Mouse (Mus musculus) liver, embryonic 16.5 days (tissue): Measurements from ENCODE around the gene Prkcb. TPM values are rescaled to one million over a fixed set of nuclear protein-coding genes. Genes with fewer than 3 reads are reported as not detected.

Experiments used
- ATAC-seq: fragments of 200-750 bp; cut with Nextera tagmentation; 2 replicates; pipeline ENCODE4 v1.8.0; 2017; ENCODE audit warnings: low read depth, mild to moderate bottlenecking, moderate number of reproducible peaks, moderate library complexity
- H3K27ac ChIP-seq: fragments of 300-500 bp; sonication (generic); 2 replicates; pipeline ENCODE4 v1.5.1; 2014; ENCODE audit warnings: mild to moderate bottlenecking, low read length
- H3K27me3 ChIP-seq: fragments of 300-500 bp; sonication (generic); 2 replicates; pipeline ENCODE4 v1.6.1; 2014; ENCODE audit warnings: low read depth, low read length, mixed read lengths; ENCODE audit not compliant: control insufficient read depth, insufficient read depth
- H3K36me3 ChIP-seq: fragments of 300-500 bp; sonication (generic); 2 replicates; pipeline ENCODE4 v1.6.1; 2014; ENCODE audit warnings: mild to moderate bottlenecking; ENCODE audit not compliant: control insufficient read depth, insufficient read depth
- H3K4me1 ChIP-seq: fragments of 300-500 bp; sonication (generic); 2 replicates; pipeline ENCODE4 v1.6.1; 2014; ENCODE audit warnings: low read depth, low read length, mixed read lengths; ENCODE audit not compliant: control insufficient read depth
- H3K4me2 ChIP-seq: fragments of 300-500 bp; sonication (generic); 2 replicates; pipeline ENCODE4 v1.6.1; 2014; ENCODE audit warnings: low read depth, low read length, mixed read lengths
- H3K4me3 ChIP-seq: fragments of 300-500 bp; sonication (generic); 2 replicates; pipeline ENCODE4 v1.5.1; 2014; ENCODE audit warnings: low read depth, mild to moderate bottlenecking, low read length
- H3K9ac ChIP-seq: fragments of 300-500 bp; sonication (generic); 2 replicates; pipeline ENCODE4 v1.6.1; 2014; ENCODE audit warnings: low read depth, low read length
- H3K9me3 ChIP-seq: fragments of 300-500 bp; sonication (generic); replicated peaks from 2 replicates; pipeline ENCODE4 v1.6.1; 2016; ENCODE audit warnings: low read length; ENCODE audit not compliant: control insufficient read depth
- WGBS: fragments of 180-500 bp; shearing (Covaris S2); extraction: QIAGEN DNeasy Blood & Tissue Kit; methylation state at CpG from one replicate; pipeline ENCODE4 v1.1.7; 2014; ENCODE audit not compliant: insufficient replicate concordance; 5-methylcytosine and 5-hydroxymethylcytosine counted together
- polyA plus RNA-seq: library from polyadenylated mRNA; unstranded; fragments of >200 nt; fragmentation: Nextera tagmentation; extraction: Ambion mirVana; gene quantifications from 2 replicates; pipeline ENCODE4 v1.2.1, GENCODE M21; 2015

Prkcb gene
- polyA plus RNA-seq, 1 experiment from 2014 or later: 4.7 TPM

DNA sequence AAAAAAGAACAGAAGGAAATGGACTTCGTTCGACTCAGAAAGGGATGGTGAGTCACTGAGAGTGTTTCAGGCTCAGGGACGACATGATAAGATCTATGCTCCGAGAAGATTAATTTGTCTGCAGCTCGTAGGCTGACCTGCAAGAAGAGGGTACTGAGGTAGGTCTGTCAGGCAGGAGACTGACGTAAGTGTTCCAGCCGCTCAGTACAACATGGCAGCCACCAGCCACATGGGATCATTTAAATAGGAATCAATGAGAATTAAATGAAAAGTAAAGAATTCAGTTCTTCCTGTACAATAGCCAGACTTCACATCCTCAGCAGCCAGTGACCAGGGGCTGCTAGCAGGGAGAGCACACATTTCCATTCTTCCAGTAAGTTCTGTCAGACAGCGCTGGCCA is 209.0 kb downstream of the Prkcb start:
- WGBS: 45% methylated on average over 8 of the region's 8 CpGs
- Histone ChIP-seq H3K4me2 (no peak overlapping the region), H3K36me3 (no peaks in the 10 kb centered on the region), H3K4me3 (no peak overlapping the region), H3K4me1 (no peaks in the 10 kb centered on the region), H3K27me3 (no peaks in the 10 kb centered on the region), H3K9me3 (no peaks in the 10 kb centered on the region), H3K9ac (no peak overlapping the region), H3K27ac (no peak overlapping the region)
- ATAC-seq: no peak

- no peak overlapping the region for H3K9ac ChIP-seq
These were observed 209.9 kb downstream of the Prkcb start for GRCm38 (mm10) chr7:122498461-122498860.

DNA sequence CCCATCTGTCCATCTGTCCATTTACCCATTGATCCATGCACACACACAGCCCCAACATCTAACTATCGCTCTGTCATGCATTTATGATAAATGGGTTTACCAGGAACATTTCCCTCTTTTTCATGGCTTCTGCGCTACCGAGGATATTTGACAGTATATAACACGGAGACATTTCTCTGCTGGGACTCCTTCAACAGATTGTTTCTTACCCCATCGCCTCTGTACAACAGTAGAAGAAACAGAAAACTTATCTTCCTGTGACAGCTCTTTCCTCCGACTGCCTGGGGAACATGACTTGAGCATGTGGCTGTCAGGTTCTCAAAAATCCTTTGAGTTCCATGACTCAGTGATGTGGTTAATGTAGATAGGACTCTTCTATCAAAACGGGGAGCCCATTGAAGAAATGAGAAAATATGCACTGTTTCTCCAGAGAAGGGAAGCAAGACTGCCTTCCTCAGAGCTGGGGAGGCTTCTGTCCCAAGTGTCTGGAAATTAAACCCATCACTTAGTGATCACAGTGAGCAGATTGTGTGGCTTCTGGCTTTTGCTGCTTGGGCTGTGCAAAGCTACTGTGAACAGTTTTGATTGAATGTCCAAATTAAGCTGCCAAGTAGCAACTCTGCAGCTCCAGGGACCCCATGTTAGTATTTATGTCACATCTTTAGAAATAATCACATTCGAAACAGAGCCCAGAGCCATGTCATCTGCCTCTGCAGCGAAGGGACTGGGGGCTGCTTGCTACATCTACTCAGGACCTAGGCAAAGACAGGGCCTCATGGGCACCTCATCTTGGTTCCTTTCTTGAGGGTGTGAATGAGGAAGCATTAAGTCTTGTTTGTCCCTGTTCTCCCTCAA is 211.4 kb downstream of the Prkcb start:
- Histone ChIP-seq H3K4me3 (no peak overlapping the region), H3K36me3 (no peaks in the 10 kb centered on the region), H3K27ac (no peak overlapping the region), H3K4me1 (no peaks in the 10 kb centered on the region), H3K27me3 (no peaks in the 10 kb centered on the region), H3K4me2 (no peak overlapping the region), H3K9ac (no peak overlapping the region), H3K9me3 (no peaks in the 10 kb centered on the region)
- ATAC-seq: no peak
- 45% methylated on average over 9 of the region's 9 CpGs for WGBS

More at GRCm38 (mm10) chr7:122498461-122498860, 209.9 kb downstream of the Prkcb start:
- Histone ChIP-seq H3K27me3 (no peaks in the 10 kb centered on the region), H3K4me1 (no peaks in the 10 kb centered on the region), H3K27ac (no peak overlapping the region), H3K4me3 (no peak overlapping the region), H3K4me2 (no peak overlapping the region), H3K36me3 (no peaks in the 10 kb centered on the region), H3K9me3 (no peaks in the 10 kb centered on the region)
- 35% methylated on average over 5 of the region's 5 CpGs for WGBS
- no peak for ATAC-seq

DNA sequence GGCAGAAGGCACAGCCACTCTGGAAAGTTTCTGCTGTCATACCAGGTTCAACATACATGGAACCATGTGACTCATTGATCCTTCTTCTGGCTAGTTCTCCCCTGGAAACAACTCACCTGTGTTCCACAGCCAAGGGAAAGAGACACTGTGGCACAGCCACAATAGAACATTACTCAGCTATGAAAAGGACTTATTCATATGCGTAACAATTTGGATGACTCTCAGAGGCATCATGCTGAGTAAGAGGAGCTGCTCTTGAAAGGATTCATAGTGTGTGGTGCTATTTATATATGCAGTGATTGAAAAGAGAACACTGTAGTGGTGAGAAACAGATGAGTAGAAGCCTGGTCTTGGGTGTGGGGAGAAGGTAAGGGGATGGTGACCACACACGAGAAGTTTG is 217.9 kb downstream of the Prkcb start:
- Histone ChIP-seq H3K9me3 (no peaks in the 10 kb centered on the region), H3K4me2 (no peak overlapping the region)

DNA sequence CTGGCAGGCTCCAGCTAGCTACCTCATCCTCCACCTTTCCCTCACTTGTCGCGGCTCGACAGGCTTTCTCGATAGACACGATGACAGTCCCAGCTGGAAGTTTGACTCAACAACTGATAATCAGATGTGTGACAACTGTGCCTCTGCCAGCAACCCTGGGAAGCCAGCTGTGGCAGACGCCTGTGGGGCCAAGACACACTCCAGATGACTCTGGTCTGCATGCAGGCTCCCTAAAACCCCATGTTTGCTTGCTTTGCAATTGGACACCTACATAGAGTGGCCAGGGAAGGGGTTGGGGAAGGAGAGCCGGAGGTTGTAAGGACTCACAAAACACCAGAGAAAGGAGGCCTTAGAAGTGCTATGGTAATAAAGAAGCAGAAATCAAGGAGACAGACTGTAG is 221.4 kb downstream of the Prkcb start:
- Histone ChIP-seq H3K4me1 (no peaks in the 10 kb centered on the region), H3K9me3 (no peaks in the 10 kb centered on the region), H3K27me3 (no peaks in the 10 kb centered on the region), H3K36me3 (no peaks in the 10 kb centered on the region), H3K4me3 (no peak overlapping the region), H3K9ac (no peak overlapping the region), H3K27ac (no peak overlapping the region), H3K4me2 (no peak overlapping the region)
- WGBS: 48% methylated on average over 7 of the region's 7 CpGs
- no peak for ATAC-seq

More for the DNA sequence above, 217.9 kb downstream of the Prkcb start:
- Histone ChIP-seq H3K4me1 (no peaks in the 10 kb centered on the region), H3K27ac (no peak overlapping the region), H3K27me3 (no peaks in the 10 kb centered on the region), H3K9ac (no peak overlapping the region), H3K36me3 (no peaks in the 10 kb centered on the region), H3K4me3 (no peak overlapping the region)
- no peak for ATAC-seq
- 76% methylated on average over 2 of the region's 2 CpGs for WGBS

DNA sequence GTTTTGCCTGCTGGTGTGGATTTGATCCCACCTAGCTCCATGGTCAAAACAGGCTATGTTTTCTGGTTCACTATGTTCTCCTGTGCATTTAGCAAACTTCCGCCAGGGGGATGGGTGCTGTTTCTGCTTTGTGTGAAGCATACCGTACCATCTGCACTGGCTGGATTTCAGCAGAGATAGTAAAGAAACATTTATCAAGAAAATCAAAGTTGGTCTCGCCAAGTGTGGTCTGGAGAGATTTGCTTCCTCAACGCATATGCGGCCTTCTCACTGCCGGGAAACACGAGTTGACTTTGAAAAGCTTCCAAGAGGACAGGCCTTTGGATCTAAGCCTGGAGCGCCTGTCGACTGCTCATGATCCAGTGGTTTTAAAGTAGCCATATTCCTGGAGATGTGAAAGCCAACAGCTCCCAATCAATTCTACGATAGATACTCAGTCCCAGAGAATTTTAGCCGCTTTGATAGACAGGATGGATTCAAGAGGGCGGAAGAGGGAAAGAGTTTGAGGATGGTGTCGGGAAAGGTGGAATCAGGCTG is 223.9 kb downstream of the Prkcb start:
- H3K27me3 ChIP-seq: no peaks in the 10 kb centered on the region
- H3K4me1 ChIP-seq: no peaks in the 10 kb centered on the region
- 67% methylated on average over 13 of the region's 13 CpGs for WGBS
- no peaks in the 10 kb centered on the region for H3K36me3 ChIP-seq
- H3K9ac ChIP-seq: no peak overlapping the region
- no peak overlapping the region for H3K27ac ChIP-seq
- no peaks in the 10 kb centered on the region for H3K9me3 ChIP-seq
- ATAC-seq: no peak
- H3K4me3 ChIP-seq: no peak overlapping the region
- no peak overlapping the region for H3K4me2 ChIP-seq

DNA sequence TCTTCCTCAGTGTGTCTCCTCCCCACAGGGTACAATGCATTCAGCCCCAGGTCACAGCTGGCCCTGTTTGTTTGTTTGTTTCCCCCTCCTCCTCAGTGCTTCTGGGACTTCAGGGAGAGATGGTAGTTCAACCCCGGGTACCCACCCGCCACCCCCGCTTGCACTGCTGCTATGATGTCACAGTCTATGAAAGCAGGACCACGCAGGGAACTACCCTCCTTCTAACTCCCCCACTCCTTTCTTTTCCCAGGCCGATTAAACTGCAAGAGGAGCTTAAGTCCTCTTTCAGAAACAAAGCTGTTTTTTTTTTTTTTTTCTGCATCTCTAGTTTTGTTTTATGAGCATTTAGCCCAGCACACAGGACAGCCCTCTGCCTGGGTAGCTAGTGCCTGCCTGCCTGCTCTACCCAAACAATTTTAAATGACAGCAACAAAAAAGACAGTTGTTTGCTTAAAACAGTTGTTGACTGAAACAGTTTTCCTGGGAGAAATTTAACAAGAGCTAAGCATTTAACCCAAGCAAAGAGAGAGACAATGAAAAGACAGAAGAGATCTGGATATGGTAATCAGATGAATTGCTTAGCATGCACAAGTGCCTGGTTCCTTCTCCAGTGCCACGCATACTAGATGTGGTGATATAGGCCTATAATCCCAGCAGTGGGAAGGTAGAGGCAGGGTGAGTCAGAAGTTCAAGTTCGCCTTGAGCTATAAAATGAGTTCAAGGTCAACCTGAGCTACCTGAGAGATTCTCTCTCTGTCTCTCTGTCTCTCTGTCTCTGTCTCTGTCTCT is 232.5 kb downstream of the Prkcb start:
- Histone ChIP-seq H3K27me3 (no peaks in the 10 kb centered on the region), H3K9me3 (no peaks in the 10 kb centered on the region), H3K4me3 (no peak overlapping the region), H3K9ac (no peak overlapping the region), H3K4me1 (no peaks in the 10 kb centered on the region), H3K4me2 (no peak overlapping the region), H3K36me3 (no peaks in the 10 kb centered on the region), H3K27ac (no peak overlapping the region)
- WGBS: 43% methylated on average over 7 of the region's 7 CpGs
- ATAC-seq: no peak

GRCm38 (mm10) chr7:122528201-122528600 is 239.7 kb downstream of the Prkcb start:
- Histone ChIP-seq H3K4me2 (no peak overlapping the region), H3K4me3 (no peak overlapping the region), H3K4me1 (no peaks in the 10 kb centered on the region), H3K27ac (no peak overlapping the region), H3K36me3 (no peaks in the 10 kb centered on the region), H3K9me3 (no peaks in the 10 kb centered on the region), H3K9ac (no peak overlapping the region), H3K27me3 (no peaks in the 10 kb centered on the region)
- no peak for ATAC-seq
- WGBS: 79% methylated on average over 11 of the region's 11 CpGs

DNA sequence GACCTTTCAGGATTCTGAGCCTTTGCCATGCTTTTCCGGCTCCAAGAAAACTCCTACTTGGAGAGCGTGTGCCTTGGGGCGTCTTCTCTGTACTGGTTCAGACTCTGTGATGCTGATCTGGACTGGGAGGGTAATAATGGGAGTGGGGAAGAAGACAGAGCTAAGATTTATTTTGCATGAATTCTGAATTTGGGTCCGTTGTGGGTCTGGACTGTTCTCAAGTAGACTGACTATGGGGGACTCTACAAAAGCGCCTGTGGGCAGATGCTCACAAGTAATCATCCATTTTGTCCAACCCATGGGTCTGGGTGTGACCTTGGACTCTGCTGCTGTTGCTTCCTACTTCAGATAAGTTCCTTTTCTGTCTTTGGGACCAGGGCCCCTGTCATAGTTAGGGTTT is 240.1 kb downstream of the Prkcb start:
- no peaks in the 10 kb centered on the region for H3K36me3 ChIP-seq
- H3K27me3 ChIP-seq: no peaks in the 10 kb centered on the region
- H3K9ac ChIP-seq: no peak overlapping the region
- no peak for ATAC-seq
- H3K4me1 ChIP-seq: no peaks in the 10 kb centered on the region
- 72% methylated on average over 5 of the region's 5 CpGs for WGBS
- H3K4me2 ChIP-seq: no peak overlapping the region
- no peaks in the 10 kb centered on the region for H3K9me3 ChIP-seq
- H3K27ac ChIP-seq: no peak overlapping the region
- H3K4me3 ChIP-seq: no peak overlapping the region
